Mouse (Mus musculus) liver, adult (tissue): ENCODE results near the gene Nhsl2.

ENCODE experiments used
- GATA4 ChIP-seq: IDR thresholded peaks from 2 replicates; pipeline ENCODE4 v1.6.1; 2014; ENCODE audit warnings: mild to moderate bottlenecking, low read length; ENCODE audit not compliant: insufficient replicate concordance

Gene Nhsl2

DNA sequence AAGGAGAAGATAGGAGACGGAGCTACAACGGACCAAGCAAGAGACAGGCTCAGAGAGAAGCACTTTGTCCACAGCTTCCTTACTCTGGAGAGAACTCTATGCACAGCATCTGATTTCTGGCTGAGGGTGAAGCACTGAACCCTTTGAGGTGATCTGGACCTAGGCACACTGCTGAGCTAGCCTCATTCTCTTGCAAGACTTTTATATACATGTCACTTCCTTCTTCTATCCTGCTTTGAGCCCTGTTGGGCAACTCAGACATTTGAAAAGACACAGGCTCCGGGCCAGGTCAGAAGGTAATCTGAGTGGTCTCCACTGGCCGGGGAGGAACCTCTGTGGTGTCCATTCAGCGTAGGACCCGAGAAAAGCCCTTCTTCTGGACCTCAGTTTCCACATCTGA, 201.4 kb downstream of the Nhsl2 start:
- no peak for TF ChIP-seq GATA4

DNA sequence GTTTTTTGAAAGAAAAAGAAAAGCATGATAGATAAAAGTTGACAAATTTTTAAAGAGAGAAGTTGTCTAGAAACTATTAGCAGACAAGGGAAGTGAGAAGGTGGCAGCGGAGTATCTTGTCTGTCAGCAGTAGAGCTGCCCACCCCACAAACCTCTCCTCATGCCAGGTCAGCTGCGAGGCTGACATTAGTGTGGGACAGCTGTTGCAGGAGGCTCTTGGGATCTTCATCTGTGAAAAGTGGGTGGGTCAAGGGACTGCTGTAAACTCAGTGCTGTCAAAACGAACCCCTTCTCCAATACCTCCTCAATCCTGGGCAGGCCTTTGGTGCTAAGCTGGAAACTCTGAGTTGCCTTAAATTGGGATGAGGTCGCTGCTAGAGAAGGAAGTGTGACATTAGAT, 202.0 kb downstream of the Nhsl2 start:
- TF ChIP-seq GATA4: no peak

DNA sequence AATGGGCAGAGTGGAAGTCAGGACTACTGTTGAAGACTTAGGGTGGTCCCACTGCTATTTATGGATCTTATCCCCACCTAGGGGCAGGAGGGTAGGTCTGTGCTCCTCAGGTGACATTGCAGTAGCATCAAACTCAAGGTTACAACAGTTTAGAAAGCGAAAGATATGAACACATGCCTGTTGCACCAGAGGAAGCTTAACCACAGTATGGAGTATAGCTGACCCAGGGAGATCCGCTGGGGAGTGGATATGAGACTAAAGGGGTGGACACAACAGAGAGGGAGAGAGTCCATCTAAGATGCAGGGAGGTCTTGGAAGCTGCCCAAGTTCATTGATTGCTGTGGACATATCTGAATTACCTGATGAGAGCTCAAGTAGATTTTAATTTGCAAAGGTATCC, 204.2 kb downstream of the Nhsl2 start:
- no peak for TF ChIP-seq GATA4

DNA sequence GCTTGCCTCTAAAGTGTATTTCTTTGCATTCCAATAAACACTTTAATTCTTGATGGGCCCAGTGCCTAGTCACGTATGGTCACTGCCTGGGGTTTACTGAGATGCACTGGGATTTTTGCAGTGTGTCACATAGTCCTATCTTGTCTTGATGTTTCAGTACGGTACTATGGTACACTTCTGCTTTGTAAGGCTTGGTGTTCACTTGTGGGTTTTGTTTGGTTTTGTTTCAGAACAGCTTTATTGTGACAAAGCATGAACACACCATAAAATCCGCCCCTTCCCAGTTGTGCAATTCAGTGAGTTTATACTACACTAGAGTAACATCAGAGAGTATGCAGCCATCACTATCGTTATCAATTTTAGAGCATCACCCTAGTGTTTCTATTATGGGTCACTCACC, 204.8 kb downstream of the Nhsl2 start:
- TF ChIP-seq GATA4: no peak

DNA sequence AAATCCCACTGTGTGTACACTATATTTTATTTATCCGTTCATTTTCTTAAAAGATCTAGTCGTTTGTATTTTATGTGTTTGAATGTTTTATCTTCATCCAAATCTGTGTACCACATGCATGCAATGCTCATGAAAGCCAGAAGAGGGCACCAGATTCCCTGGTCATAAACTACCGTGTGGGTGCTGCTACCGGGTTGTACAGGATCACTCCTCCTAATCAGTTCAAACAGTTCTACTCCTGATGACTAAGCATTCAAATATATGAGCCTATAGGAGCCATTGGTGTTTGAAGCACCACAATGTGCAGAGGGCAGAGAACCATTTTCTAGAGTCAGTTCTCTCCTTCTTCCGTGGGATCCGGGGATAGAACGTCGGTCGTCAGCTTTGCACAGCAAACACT, 210.3 kb downstream of the Nhsl2 start:
- no peak for TF ChIP-seq GATA4

DNA sequence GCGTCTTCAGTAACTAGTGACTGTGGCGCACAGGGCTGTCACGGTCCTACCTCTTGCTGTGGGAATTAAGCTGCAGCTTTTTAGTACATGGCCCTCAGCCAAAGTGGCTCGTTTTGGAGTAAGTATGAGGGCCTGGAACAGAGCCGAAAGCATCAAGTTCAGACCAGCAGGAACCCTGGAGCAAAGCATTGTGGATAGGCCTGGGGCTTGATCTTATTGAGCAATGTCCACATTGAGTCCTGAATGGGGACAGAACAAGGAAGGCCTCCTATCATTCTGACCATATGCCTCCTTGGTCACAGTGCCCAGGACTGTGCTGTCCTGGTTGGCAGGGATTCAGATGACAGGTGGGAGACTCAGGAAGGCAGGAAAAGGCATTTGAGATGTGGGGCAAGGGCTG, 211.1 kb downstream of the Nhsl2 start:
- TF ChIP-seq GATA4: no peak

DNA sequence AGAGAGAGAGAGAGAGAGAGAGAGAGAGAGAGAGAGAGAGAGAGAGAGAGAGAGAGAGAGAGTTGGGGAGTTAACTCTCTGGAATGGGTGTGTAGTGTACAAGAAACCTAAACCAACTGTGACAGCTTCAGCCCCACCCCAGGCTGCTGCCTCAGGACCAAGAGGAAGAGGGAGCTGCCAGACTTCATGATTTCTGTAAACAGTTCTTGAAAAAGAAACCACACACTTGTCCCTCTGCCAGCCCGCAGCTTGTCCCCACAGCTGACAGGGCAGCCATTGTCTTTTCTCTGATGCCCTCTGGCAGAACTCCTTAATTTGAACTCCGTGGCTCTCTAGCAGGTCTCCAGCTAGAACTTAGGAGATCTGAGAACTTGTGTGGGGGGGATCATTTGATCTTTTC, 211.7 kb downstream of the Nhsl2 start:
- TF ChIP-seq GATA4: no peak

DNA sequence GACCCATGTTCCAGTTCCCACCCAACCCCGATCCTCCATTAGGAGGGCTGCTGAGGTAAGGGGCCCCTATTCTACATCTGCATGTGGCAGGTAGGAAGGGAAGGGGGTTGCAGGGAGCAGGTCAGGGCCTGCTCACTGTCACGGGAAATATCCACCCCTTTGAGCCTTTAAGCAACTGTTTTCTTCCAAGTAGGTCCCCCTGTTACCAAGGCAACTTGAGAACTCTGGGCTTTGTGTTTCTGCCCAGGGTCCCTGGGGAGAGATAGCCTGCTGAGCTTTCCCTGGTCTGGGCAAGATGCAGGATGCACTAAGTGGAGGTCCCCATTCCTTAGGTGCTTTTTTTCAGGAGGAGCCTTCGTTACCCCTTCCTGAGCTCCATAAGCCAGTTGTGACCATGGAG, 214.9 kb downstream of the Nhsl2 start:
- TF ChIP-seq GATA4: no peak

DNA sequence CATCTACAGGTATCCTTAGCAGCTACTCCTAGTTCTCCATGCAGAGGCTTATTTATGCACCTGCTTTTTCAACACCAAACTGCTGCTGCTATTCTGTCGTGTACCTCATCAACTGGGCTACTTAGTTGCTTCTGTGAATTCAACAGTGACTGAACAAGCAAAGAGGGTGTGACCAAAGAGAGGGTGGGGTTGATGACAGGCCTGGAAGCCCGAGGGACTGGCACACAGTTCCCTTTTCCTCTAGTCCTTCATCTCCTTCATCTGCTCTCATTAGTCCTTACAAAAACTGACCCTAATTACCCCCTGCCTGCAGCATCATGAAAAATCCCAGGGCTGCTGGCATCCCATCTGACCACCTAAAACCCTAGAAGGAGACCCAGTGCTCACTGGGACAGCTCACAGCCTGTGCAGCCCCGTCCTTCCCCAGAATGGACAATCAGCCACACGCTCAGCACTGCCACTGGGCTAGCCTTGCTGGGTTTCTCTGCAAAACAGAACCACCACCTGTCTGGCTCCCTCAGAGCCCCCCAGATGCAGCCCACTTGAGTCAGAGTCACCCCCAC, 216.1 kb downstream of the Nhsl2 start:
- no peak for TF ChIP-seq GATA4

DNA sequence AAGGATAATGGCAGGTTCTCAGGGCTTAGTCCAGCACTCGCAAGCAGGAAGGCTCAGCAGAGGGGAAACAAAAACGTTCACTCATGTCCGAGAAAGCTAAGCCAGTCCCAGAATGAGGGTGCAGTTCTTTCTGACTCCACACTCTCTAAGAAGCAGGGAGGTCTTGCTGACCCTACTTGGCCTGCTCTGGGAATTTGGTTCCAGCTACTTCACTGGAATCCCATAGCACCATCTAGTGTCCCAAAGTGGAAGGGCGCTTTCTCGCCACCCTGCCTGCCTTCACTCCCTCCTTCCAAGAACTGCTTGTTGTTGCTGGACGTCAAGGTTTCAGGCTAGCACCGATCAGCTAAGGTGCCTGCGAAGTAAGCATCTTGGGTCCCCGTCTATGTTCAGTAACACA, 216.9 kb downstream of the Nhsl2 start:
- no peak for TF ChIP-seq GATA4

DNA sequence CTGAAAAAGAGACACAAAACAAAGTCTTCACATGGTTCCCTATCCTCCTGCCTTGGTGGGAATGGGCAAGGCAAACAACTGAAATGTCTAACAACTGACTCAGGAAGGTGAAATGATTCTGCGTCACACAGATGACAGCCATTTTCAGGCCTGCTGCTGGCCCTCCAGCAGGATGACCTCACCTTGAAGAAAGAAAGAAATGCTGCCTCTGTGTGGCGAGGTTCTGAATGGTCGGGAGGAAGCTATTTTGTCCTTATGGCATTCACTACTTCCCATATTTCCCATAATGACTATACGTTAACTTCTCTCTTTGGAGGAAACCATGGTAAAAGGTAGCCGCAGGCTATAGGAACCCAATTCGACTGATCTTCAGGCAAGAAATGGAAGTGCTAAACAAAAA, 217.9 kb downstream of the Nhsl2 start:
- no peak for TF ChIP-seq GATA4

DNA sequence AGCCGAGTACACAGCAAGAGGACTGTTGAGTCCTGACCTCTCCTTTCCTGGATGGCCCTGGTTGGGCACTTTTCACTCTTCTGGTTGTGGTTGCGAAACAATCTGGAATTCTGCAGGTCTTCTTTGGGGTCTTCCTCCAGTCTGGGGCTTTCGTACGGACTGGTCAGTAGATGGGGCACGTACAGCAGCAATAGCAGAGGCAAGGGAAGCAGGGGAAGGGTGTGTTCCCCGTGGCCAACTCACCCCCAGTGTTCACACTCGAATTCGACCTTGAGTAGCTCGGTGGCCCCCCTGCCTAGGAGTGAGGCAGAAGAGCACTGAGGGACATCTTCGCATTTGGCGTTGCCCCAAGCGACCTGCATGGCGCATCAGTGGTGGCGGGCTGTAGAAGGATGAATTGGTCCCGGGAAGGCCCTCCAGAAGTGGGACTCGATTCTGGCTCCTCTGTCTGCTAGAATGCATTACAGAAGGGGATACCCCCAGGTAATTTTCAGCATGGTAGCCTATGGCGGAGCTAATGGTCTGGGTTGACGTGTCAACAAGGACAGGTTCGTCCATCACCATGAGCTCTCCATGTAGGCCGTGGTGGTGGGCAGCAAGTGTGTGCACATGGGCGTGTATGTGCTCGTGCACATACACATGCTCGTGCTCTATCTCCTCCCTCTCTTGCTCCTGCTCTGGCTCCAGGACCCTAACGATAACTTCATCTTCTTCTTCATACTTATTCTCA, 219.8 kb downstream of the Nhsl2 start:
- TF ChIP-seq GATA4: no peak

DNA sequence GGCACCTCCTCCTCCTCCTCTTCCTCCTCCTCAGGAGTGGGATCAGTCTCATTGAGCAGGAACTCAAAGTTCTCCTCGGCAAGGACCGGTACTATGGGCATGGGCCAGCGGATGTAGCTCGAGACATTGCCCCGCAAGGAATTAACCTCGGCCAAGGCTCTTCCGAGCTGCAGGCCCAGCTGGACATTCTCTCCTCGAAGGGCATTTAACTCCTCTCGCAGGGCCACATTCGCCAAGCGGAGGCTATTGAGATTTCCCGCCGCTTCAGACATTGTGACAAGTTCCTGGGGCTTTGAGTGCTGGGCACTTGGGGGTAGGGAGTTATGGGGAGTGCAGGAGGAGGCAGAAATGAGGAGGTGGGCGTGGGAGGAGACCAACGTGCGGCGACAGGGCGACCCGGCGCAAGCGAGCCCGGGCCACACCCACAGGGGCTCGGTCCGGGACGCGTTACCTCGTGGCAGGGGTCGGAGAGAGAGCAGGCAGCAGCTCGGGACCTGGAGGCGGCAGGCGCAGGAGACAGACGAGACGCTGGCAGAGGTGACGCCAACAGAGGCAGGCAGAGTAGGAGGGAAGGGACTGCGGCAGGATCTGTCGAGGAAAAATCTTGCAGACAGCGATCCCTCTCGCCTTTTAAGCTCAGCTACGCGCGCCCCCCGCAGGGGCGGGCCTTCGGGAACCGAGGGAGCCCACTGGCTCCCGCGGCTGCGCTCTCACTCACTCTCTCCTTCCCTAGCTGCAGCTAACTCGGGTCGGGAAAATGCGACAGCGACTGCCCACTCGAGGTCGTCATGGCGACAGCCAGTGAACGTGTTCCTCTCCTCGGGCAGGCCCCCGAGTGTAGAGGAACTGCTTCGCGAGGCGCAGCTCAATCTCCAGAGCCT, 221.6 kb downstream of the Nhsl2 start, which contains the start of gene Rtl5:
Rtl5 (minus strand) TSS at position 714 of the 881 bp plus-strand sequence.
- no peak for TF ChIP-seq GATA4

DNA sequence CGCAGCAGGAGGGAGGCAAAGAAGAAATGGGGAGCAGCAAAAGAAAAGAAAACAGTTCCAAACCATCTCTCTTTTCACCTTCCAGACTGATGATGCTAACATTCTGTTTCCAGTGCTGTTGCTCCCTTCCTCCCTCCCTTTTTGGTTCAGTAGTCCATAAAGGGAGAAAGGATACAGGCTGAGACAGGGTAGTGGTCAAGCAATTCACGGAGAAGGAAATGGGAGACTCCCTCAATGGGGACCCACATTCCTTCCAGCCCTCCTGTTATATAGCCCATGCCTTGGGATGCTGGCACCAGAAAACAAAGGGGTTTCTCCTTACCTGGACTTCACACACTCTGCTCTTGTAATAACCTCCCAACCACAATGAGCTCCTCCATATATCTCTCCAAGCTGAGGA, 222.3 kb downstream of the Nhsl2 start:
- TF ChIP-seq GATA4: no peak

DNA sequence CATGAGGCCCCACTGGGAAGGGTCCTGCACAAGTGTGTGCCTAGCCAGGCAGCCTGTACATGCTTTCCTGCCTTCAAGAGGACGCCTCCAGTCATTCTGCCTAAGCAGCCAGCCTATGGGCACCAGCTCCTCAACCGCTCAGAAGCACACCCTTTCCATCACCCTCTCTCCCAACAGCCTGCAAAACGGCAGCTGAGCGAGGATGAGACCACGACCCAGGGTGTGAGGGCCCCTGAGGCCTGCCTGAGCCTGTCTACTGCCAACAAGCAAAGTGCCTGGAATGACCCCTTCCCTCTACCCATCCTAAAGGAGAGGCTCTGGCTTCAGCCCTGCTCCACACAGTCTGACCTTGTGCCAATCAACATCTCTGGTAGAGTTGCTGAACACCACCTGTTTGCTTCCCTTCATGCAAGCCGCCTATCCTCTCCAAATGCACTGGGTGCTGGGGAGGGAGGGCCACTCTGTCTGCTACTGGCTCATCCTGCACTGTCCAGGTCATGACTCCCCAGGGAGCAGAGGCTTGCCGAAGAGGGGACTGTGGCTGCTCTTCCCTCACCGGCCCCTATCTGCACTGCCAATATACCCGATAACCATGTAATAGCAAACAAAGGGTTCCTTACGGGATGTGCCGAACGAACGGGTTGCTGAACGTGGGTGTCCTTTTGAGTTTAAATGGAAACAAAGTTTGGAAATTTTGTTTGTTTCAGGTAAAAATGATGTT, 224.6 kb downstream of the Nhsl2 start:
- TF ChIP-seq GATA4: no peak
